In genomic region chr15:77343527-77344091, GRCm38 (mm10) we compare ENCODE assay signal across 8 mouse cellular contexts. TPM values are rescaled to one million over a fixed set of nuclear protein-coding genes. Genes with fewer than 3 reads are reported as not detected.
DNase-seq lines count a peak whose midpoint lies in the region; ATAC-seq lines count a peak whose summit lies in the region.

No protein-coding gene starts in this region.

- no peaks in the 10 kb centered on the region for H3K27me3 ChIP-seq in hindbrain, embryonic 12.5 days

- H3K4me1 ChIP-seq in hindbrain, embryonic 12.5 days: peaks cover 29% of the 10 kb centered on the region

- no peaks in the 10 kb centered on the region for H3K36me3 ChIP-seq in hindbrain, embryonic 12.5 days

- peak; percentile 70 for DNase-seq in layer of hippocampus, adult 11-12 months (ENCODE audit: low spot score)
- DNase-seq in layer of hippocampus, adult 8-10 months (ENCODE audit: low spot score in 2 of 2): no peak
- peak; percentile 71 for DNase-seq in cerebellum, adult 9-11 months
- peak; percentile 84 for DNase-seq in gastrocnemius, adult 18-20 months (ENCODE audit: low spot score)
- peak; percentile 60 to 70 for DNase-seq in left cerebral cortex, postnatal 14 days (ENCODE audit: low spot score in 2 of 2)
- peak; percentile 79 for DNase-seq in right cerebral cortex, postnatal 4 days

- H3K9ac ChIP-seq in hindbrain, embryonic 12.5 days: 0 out of 2 replicates have a peak overlapping the region, but pooled peaks have one; percentile 53

- H3K9me3 ChIP-seq in hindbrain, embryonic 12.5 days (replicated peaks): no peaks in the 10 kb centered on the region

- H3K4me3 ChIP-seq in hindbrain, embryonic 12.5 days: no peak overlapping the region

- intact Hi-C loops in left cerebral cortex, postnatal 14 days (cut with DNase I): no loop called here

- H3K27ac ChIP-seq in hindbrain, embryonic 12.5 days: peak overlapping the region; percentile 81

- peak overlapping the region; percentile 43 for H3K4me2 ChIP-seq in hindbrain, embryonic 12.5 days (replicated peaks)

- 6% methylated on average over 13 of the region's 13 CpGs for WGBS in hindbrain, embryonic 12.5 days

- peak; percentile 67 for ATAC-seq in hindbrain, embryonic 12.5 days (ENCODE audit: low FRiP score)
- peak; percentile 69 for ATAC-seq in megakaryocyte progenitor cell, adult 5-6 weeks (replicated peaks; ENCODE audit: poor library complexity)

RNA-seq across cellular contexts. Expression of gene Rbfox2, which starts 36.8 kb away (rescaled TPM):
- 100 to 1,000 TPM; 200 to 279 (median 237) TPM for total RNA-seq in layer of hippocampus, adult 8-10 months (2022)
- 10 to 100 TPM; 55.1 to 60.4 TPM for total RNA-seq in gastrocnemius, adult 18-20 months (2021)
- polyA plus RNA-seq in hindbrain, embryonic 12.5 days (2016; fragmentation: Nextera tagmentation; extraction: Ambion mirVana): 156 and 166 TPM in 2 replicates
- total RNA-seq in left cerebral cortex, postnatal 14 days (2021): 100 to 1,000 TPM; 237 to 248 TPM
- 0.22 and 0.32 TPM in 2 replicates for total RNA-seq in megakaryocyte progenitor cell, adult 5-6 weeks (2015)
- total RNA-seq in megakaryocyte progenitor cell, adult 5-6 weeks (2017): 0.54 and 0.87 TPM in 2 replicates

RNA-seq across cellular contexts. Expression of gene Apol7a, which starts 55.3 kb away (rescaled TPM):
- 1 to 10 TPM in 1 of 4 experiments, under 1 TPM in 2, not detected in 1; 0.14 to 1.3 (median 0.82) TPM for total RNA-seq in layer of hippocampus, adult 8-10 months (2022)
- total RNA-seq in gastrocnemius, adult 18-20 months (2021): 1 to 10 TPM in 1 of 2 experiments, under 1 TPM in 1; 0.76 to 1.1 TPM
- polyA plus RNA-seq in hindbrain, embryonic 12.5 days (2016; fragmentation: Nextera tagmentation; extraction: Ambion mirVana): not detected in 2 replicates
- under 1 TPM; 0.48 to 0.68 TPM for total RNA-seq in left cerebral cortex, postnatal 14 days (2021)
- not detected in 2 replicates for total RNA-seq in megakaryocyte progenitor cell, adult 5-6 weeks (2015)
- total RNA-seq in megakaryocyte progenitor cell, adult 5-6 weeks (2017): not detected in 2 replicates

Comparison
In these comparisons a context has a peak if more than half of its experiments do, and no peak if none do; other contexts are left out.
1. DNase-seq: peak in layer of hippocampus, adult 11-12 months (single experiment), cerebellum, adult 9-11 months (single experiment), gastrocnemius, adult 18-20 months (single experiment), left cerebral cortex, postnatal 14 days (2 of 2) and right cerebral cortex, postnatal 4 days (single experiment); none in layer of hippocampus, adult 8-10 months (0 of 2).
2. RNA of gene Rbfox2, which starts 36.8 kb away (total RNA-seq): 200 to 279 TPM in layer of hippocampus, adult 8-10 months, 237 to 248 TPM in left cerebral cortex, postnatal 14 days and 55.1 to 60.4 TPM in gastrocnemius, adult 18-20 months; 0.22 to 0.87 TPM in megakaryocyte progenitor cell, adult 5-6 weeks; every median in the first group is over 10 times any median in the second.